Mouse (Mus musculus): ENCODE data around the gene Fgfr2.

The Fgfr2 gene

GRCm38 (mm10) chr7:131643341-131643840, 1479.8 kb downstream of the Fgfr2 start:
- no peak for DNase-seq

- DNase-seq = no peak
Observed at GRCm38 (mm10) chr7:131629562-131629961, 1493.6 kb downstream of the Fgfr2 start.

- no peak for DNase-seq
Observed at GRCm38 (mm10) chr7:131628846-131629391, 1494.2 kb downstream of the Fgfr2 start.

- DNase-seq = no peak
Observed at GRCm38 (mm10) chr7:131628356-131628755, 1494.8 kb downstream of the Fgfr2 start.

- peak in 1 of 2 experiments; percentile 20 for DNase-seq
Observed at GRCm38 (mm10) chr7:131609677-131610076, 1513.5 kb downstream of the Fgfr2 start.

GRCm38 (mm10) chr7:131608049-131608448, 1515.1 kb downstream of the Fgfr2 start:
- no peak for DNase-seq

GRCm38 (mm10) chr7:131605481-131605880, 1517.7 kb downstream of the Fgfr2 start:
- DNase-seq = no peak

GRCm38 (mm10) chr7:131604946-131605345, 1518.2 kb downstream of the Fgfr2 start:
- no peak for DNase-seq

- no peak for DNase-seq
Observed at GRCm38 (mm10) chr7:131603186-131603585, 1520.0 kb downstream of the Fgfr2 start.

- no peak for DNase-seq
Observed at GRCm38 (mm10) chr7:131602106-131602505, 1521.0 kb downstream of the Fgfr2 start.

GRCm38 (mm10) chr7:131598483-131598824, 1524.7 kb downstream of the Fgfr2 start:
- DNase-seq = peak; percentile 62 to 65

- peak; percentile 11 to 18 for DNase-seq
Observed at GRCm38 (mm10) chr7:131597779-131598482, 1525.2 kb downstream of the Fgfr2 start.

- no peak for DNase-seq
Observed at GRCm38 (mm10) chr7:131585551-131585950, 1537.6 kb downstream of the Fgfr2 start.

- no peak for DNase-seq
Observed at GRCm38 (mm10) chr7:131582178-131582577, 1541.0 kb downstream of the Fgfr2 start.

- no peak for DNase-seq
Observed at GRCm38 (mm10) chr7:131575246-131575645, 1547.9 kb downstream of the Fgfr2 start.

- DNase-seq = no peak
Observed at GRCm38 (mm10) chr7:131560697-131561042, 1562.5 kb downstream of the Fgfr2 start.

GRCm38 (mm10) chr7:131559986-131560696, 1563.0 kb downstream of the Fgfr2 start, which contains the start of gene Bub3:
TSS of gene Bub3 (plus strand) at chr7:131560222.
- DNase-seq = peak; percentile 89 to 94

GRCm38 (mm10) chr7:131557751-131558150, 1565.4 kb downstream of the Fgfr2 start:
- no peak for DNase-seq

- peak; percentile 32 to 47 for DNase-seq
Observed at GRCm38 (mm10) chr7:131556541-131557271, 1566.4 kb downstream of the Fgfr2 start.

GRCm38 (mm10) chr7:131556116-131556515, 1567.0 kb downstream of the Fgfr2 start:
- DNase-seq = peak in 1 of 2 experiments; percentile 10

- peak; percentile 46 to 67 for DNase-seq
Observed at GRCm38 (mm10) chr7:131555301-131556081, 1567.7 kb downstream of the Fgfr2 start.
